9 mouse cellular contexts compared by ENCODE assay signal in the genomic region with DNA sequence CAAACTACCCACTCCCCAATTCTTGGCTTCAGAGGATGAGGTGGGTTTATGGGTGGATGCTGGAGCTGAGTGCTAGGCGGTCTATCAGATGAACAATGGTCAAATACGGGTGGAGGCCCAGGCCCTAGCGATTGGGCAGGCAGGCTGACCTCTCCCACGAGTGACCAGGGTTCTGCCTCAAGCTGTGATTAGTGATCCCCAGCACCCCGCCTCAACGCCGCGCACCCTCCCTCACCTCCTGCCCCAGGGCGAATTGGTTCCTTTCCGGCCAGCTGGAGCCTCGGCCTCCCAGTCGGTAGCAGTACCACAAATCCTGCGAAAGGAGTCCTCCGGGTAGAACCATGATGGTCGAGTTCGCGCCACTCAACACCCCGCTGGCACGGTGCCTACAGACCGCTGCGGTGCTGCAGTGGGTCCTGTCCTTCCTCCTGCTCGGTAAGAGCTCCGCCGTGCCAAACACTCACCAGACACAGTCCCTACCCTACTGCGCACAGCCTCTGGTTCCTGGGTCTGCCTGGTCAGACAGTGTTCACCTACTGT. TPM values are rescaled to one million over a fixed set of nuclear protein-coding genes. Genes with fewer than 3 reads are reported as not detected.
DNase-seq lines count a peak whose midpoint lies in the region; ATAC-seq lines count a peak whose summit lies in the region.
"Had no signal": no experiment of that assay in that cellular context is flagged by ENCODE, and none has a peak within 500 bp of the region (broad histone marks: within the 10 kb centered on the region; RNA-seq: fewer than 3 reads in every experiment).

Gene BC035947, minus strand, starts transcription at position 538 of the 540 bp plus-strand sequence.

- no peaks in the 10 kb centered on the region for H3K4me1 ChIP-seq in forebrain, embryonic 15.5 days

- peak within 1 kb of the TSS; percentile 44 for H3K4me2 ChIP-seq in forebrain, embryonic 15.5 days (replicated peaks)

- H3K27me3 ChIP-seq in forebrain, embryonic 15.5 days = no peaks in the 10 kb centered on the region

- H3K9ac ChIP-seq in forebrain, embryonic 15.5 days (replicated peaks) = peak within 1 kb of the TSS; percentile 33

- no peaks in the 10 kb centered on the region for H3K36me3 ChIP-seq in forebrain, embryonic 15.5 days

- H3K9me3 ChIP-seq in forebrain, embryonic 15.5 days = no peaks in the 10 kb centered on the region

- 7% methylated on average over 25 of the region's 25 CpGs for WGBS in forebrain, embryonic 15.5 days

- peak within 1 kb of the TSS; percentile 29 for H3K4me3 ChIP-seq in forebrain, embryonic 15.5 days

- ATAC-seq in forebrain, embryonic 15.5 days (replicated peaks) = peak; percentile 64

- DNase-seq in right cerebral cortex, postnatal 4 days = peak; percentile 16
- DNase-seq in right cerebral cortex, postnatal 25 days = no peak
- DNase-seq in kidney, adult 9 months = peak; percentile 65
- peak; percentile 28 for DNase-seq in lung, postnatal 10 days
- peak; percentile 4 for DNase-seq in retina, postnatal 7 days (ENCODE audit: low read depth, low spot score)
- DNase-seq in layer of hippocampus, adult 11-12 months (ENCODE audit: low spot score) = no peak
- no peak for DNase-seq in layer of hippocampus, postnatal 36 days

- H3K27ac ChIP-seq in forebrain, embryonic 15.5 days (replicated peaks) = no peak within 1 kb of the TSS

RNA-seq across cellular contexts. Expression of gene BC035947, which starts in this region (rescaled TPM):
- polyA plus RNA-seq in forebrain, embryonic 15.5 days (2015; fragmentation: Nextera tagmentation; extraction: Ambion mirVana) = 0.27 and 0.29 TPM in 2 replicates
- under 1 TPM; 0.25 to 0.60 TPM for total RNA-seq in layer of hippocampus, postnatal 36 days (2021)
- total RNA-seq: heart, postnatal 14 days had no signal

Comparison
In these comparisons a context has a peak if more than half of its experiments do, and no peak if none do; other contexts are left out.
1. DNase-seq: peak in right cerebral cortex, postnatal 4 days (single experiment), kidney, adult 9 months (single experiment), lung, postnatal 10 days (single experiment) and retina, postnatal 7 days (single experiment); none in right cerebral cortex, postnatal 25 days (single experiment), layer of hippocampus, adult 11-12 months (single experiment) and layer of hippocampus, postnatal 36 days (0 of 2).
2. Peak in ATAC-seq, H3K4me3 ChIP-seq, H3K9ac ChIP-seq and H3K4me2 ChIP-seq in forebrain, embryonic 15.5 days; RNA of the gene not detected or under 1 TPM.